Mouse (Mus musculus): ENCODE data around the gene Ccdc137.

DNA sequence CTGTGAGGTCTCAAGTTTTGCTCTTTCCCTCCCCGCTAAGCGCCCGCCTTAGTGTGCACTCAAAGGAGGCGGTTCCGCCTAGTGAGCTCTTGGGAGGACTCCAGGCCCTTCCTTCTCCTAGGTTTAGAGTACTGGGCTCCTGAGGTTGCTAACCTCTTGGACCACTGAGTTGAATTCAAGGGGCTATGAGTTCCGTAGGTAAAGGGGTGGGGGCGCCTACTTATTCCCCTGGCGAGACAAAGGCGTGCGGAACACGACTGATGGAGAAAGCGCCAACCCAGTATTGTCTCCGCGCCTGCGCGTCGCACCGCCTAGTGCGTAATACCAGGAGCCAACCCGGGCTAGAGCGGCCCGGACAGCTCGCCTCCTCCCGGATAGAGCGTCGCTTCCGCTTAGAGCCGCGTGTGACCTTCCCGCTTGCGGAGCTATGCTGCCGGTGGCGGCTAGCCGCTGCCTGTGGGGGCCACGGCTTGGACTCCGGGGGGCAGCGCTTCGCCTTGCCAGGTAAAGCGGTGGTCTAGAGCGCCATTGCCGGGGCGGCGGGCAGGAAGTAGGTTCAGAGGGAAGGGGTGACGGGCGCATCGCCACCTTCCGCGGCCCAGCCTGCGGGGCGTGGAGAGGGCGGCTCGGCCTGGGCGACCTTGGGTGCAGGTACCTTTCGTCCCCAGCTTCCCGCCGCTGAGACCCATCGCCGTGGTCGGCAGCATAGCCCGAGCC, 26.5 kb downstream of the Ccdc137 start, which contains the start of gene Mrpl12:
- TF ChIP-seq GATA1 (IDR thresholded peaks at IDR 0.05; ENCODE audit: borderline replicate concordance, low read length), result no peak
- no peak; the same call in 1 of the 2 replicates for TF ChIP-seq POLR2AphosphoS5 (IDR thresholded peaks at IDR 0.05; ENCODE audit: insufficient replicate concordance, low read depth, low read length)
- no peak for TF ChIP-seq CTCF (IDR thresholded peaks at IDR 0.05; ENCODE audit: low read depth, low read length)
- no peak for TF ChIP-seq TAL1 (conservative IDR thresholded peaks at IDR 0.05; ENCODE audit: low read depth, low read length)
